ENCODE assay signal across 9 mouse cellular contexts in genomic region chr12:109608576-109609440, GRCm38 (mm10). TPM values are rescaled to one million over a fixed set of nuclear protein-coding genes. Genes with fewer than 3 reads are reported as not detected.
A peak's percentile ranks its signal among the peaks of the same experiment; 100 is the strongest.
DNase-seq lines count a peak whose midpoint lies in the region; ATAC-seq and TF ChIP-seq lines count a peak whose summit lies in the region.
"Had no signal": no experiment of that assay in that cellular context is flagged by ENCODE, and none has a peak within 500 bp of the region (broad histone marks: within the 10 kb centered on the region; RNA-seq: fewer than 3 reads in every experiment).

No protein-coding gene starts in this region.

- DNase-seq in forebrain, embryonic 14.5 days (ENCODE audit: low spot score) = no peak
- DNase-seq in lung, postnatal 36 days = no peak
- peak; percentile 2 for DNase-seq in naive thymus-derived CD4-positive, alpha-beta T cell, adult 2 months (ENCODE audit: low read depth)
- no peak for DNase-seq in yolk sac, embryonic 10.5 days (ENCODE audit: low spot score)
- no peak for DNase-seq in left cerebral cortex, adult 11 months (ENCODE audit: low spot score)

- H3K27me3 ChIP-seq in forebrain, embryonic 12.5 days = 0 out of 2 replicates have a peak, but pooled peaks cover 3% of the 10 kb centered on the region
- no peaks in the 10 kb centered on the region for H3K27me3 ChIP-seq in forebrain, embryonic 14.5 days (replicated peaks; ENCODE audit: control insufficient read depth, insufficient read depth, low read length)
- H3K27me3 ChIP-seq in lung, embryonic 16.5 days (ENCODE audit: control insufficient read depth, insufficient read depth, low read depth, low read length) = peaks cover 4% of the 10 kb centered on the region; the same call in 1 of the 2 replicates
- H3K27me3 ChIP-seq: hindbrain, embryonic 15.5 days had no signal

- peaks cover 78% of the 10 kb centered on the region for H3K36me3 ChIP-seq in forebrain, embryonic 12.5 days (replicated peaks)
- H3K36me3 ChIP-seq in forebrain, embryonic 14.5 days (ENCODE audit: control insufficient read depth, insufficient read depth, low read length) = peaks cover 67% of the 10 kb centered on the region
- H3K36me3 ChIP-seq in lung, embryonic 16.5 days (ENCODE audit: control insufficient read depth, insufficient read depth, low read length) = peaks cover 22% of the 10 kb centered on the region

- H3K4me1 ChIP-seq in forebrain, embryonic 12.5 days = peaks cover 42% of the 10 kb centered on the region
- H3K4me1 ChIP-seq in forebrain, embryonic 14.5 days (ENCODE audit: control insufficient read depth, insufficient read depth, low read length) = peaks cover 8% of the 10 kb centered on the region; the same call in 1 of the 2 replicates
- H3K4me1 ChIP-seq in lung, embryonic 16.5 days (replicated peaks; ENCODE audit: control insufficient read depth, insufficient read depth, low read length) = no peaks in the 10 kb centered on the region; the same call in 1 of the 2 replicates
- H3K4me1 ChIP-seq in embryonic fibroblast, embryonic 13.5 days (ENCODE audit: control insufficient read depth, insufficient read depth, low read length) = no peaks in the 10 kb centered on the region

- no peak overlapping the region for H3K4me3 ChIP-seq in forebrain, embryonic 12.5 days (replicated peaks)
- no peak overlapping the region for H3K4me3 ChIP-seq in forebrain, embryonic 14.5 days (ENCODE audit: low read depth, low read length)
- no peak overlapping the region for H3K4me3 ChIP-seq in lung, embryonic 16.5 days (ENCODE audit: low read length)
- H3K4me3 ChIP-seq in embryonic fibroblast, embryonic 13.5 days (ENCODE audit: insufficient read depth, low read length) = no peak overlapping the region
- H3K4me3 ChIP-seq: hindbrain, embryonic 15.5 days had no signal

- H3K27ac ChIP-seq in forebrain, embryonic 12.5 days = 0 out of 2 replicates have a peak overlapping the region, but pooled peaks have one; percentile 56
- H3K27ac ChIP-seq in forebrain, embryonic 14.5 days (ENCODE audit: low read depth, low read length) = no peak overlapping the region
- no peak overlapping the region for H3K27ac ChIP-seq in lung, embryonic 16.5 days (ENCODE audit: low read length)
- no peak overlapping the region for H3K27ac ChIP-seq in embryonic fibroblast, embryonic 13.5 days (ENCODE audit: insufficient read depth, low read length)
- H3K27ac ChIP-seq: hindbrain, embryonic 15.5 days had no signal

- ATAC-seq in forebrain, embryonic 12.5 days (ENCODE audit: low FRiP score) = no peak
- ATAC-seq in forebrain, embryonic 14.5 days = no peak
- 0 out of 2 replicates have a peak, but pooled peaks have one; percentile 16 for ATAC-seq in lung, embryonic 16.5 days (ENCODE audit: low read depth)

- no peak for TF ChIP-seq POLR2A in embryonic fibroblast, embryonic 13.5 days (IDR thresholded peaks at IDR 0.05; ENCODE audit: low read depth, low read length)

- 0 out of 2 replicates have a peak, but pooled peaks have one; percentile 34 for TF ChIP-seq CTCF in embryonic fibroblast, embryonic 13.5 days (IDR thresholded peaks at IDR 0.05; ENCODE audit: borderline replicate concordance, insufficient read depth, low read length)

- WGBS in forebrain, embryonic 12.5 days = 48% methylated on average over 13 of the region's 13 CpGs
- WGBS in forebrain, embryonic 14.5 days = 50% methylated on average over 13 of the region's 13 CpGs
- 54% methylated on average over 13 of the region's 13 CpGs for WGBS in lung, embryonic 16.5 days

- peaks cover 26% of the 10 kb centered on the region for H3K9me3 ChIP-seq in forebrain, embryonic 12.5 days
- 0 out of 2 replicates have a peak, but pooled peaks cover 2% of the 10 kb centered on the region for H3K9me3 ChIP-seq in forebrain, embryonic 14.5 days (replicated peaks; ENCODE audit: control insufficient read depth, low read length)
- H3K9me3 ChIP-seq in lung, embryonic 16.5 days (ENCODE audit: control insufficient read depth, low read length) = 0 out of 2 replicates have a peak, but pooled peaks cover 3% of the 10 kb centered on the region
- H3K9me3 ChIP-seq: hindbrain, embryonic 15.5 days had no signal

- H3K4me2 ChIP-seq in forebrain, embryonic 12.5 days = no peak overlapping the region
- H3K4me2 ChIP-seq in forebrain, embryonic 14.5 days (ENCODE audit: low read length) = no peak overlapping the region
- H3K4me2 ChIP-seq in lung, embryonic 16.5 days (ENCODE audit: low read depth, low read length) = no peak overlapping the region
- H3K4me2 ChIP-seq: hindbrain, embryonic 15.5 days had no signal

- no peak overlapping the region for H3K9ac ChIP-seq in forebrain, embryonic 12.5 days
- H3K9ac ChIP-seq in forebrain, embryonic 14.5 days (ENCODE audit: low read length) = no peak overlapping the region
- no peak overlapping the region for H3K9ac ChIP-seq in lung, embryonic 16.5 days (ENCODE audit: low read length)
- H3K9ac ChIP-seq: hindbrain, embryonic 15.5 days had no signal

RNA-seq across cellular contexts. Expression of gene Rtl1, which starts 8.7 kb away (rescaled TPM):
- 1.4 and 1.6 TPM in 2 replicates for polyA plus RNA-seq in forebrain, embryonic 12.5 days (2016; fragmentation: Nextera tagmentation; extraction: Ambion mirVana)
- 0.37 and 0.58 TPM in 2 replicates for polyA plus RNA-seq in forebrain, embryonic 14.5 days (2014; fragmentation: Nextera tagmentation; extraction: Ambion mirVana)
- 1.0 and 1.6 TPM in 2 replicates for polyA plus RNA-seq in lung, embryonic 16.5 days (2015; fragmentation: Nextera tagmentation; extraction: Ambion mirVana)
- 0.53 TPM in 1 of 2 replicates, not detected in the other for polyA plus RNA-seq in embryonic fibroblast, embryonic 13.5 days (2011; ENCODE audit: insufficient read length, low read depth, missing spikeins)
